Mouse (Mus musculus) forebrain, postnatal 0 days (tissue): ENCODE data around the gene Ptgfr. TPM values are rescaled to one million over a fixed set of nuclear protein-coding genes. Genes with fewer than 3 reads are reported as not detected.

ENCODE experiments used
- ATAC-seq: fragments of 200-750 bp; cut with Nextera tagmentation; 2 replicates; pipeline ENCODE4 v1.8.0; 2017; ENCODE audit warnings: mild to moderate bottlenecking, moderate library complexity
- DNase-seq: peaks from one replicate; pipeline ENCODE4 v3.0.0-alpha.2; 2015
- H3K27ac ChIP-seq: fragments of 300-500 bp; sonication (generic); 2 replicates; pipeline ENCODE4 v1.5.1; 2014; ENCODE audit warnings: low read depth, mild to moderate bottlenecking, antibody characterized with exemption, low read length, moderate library complexity, mixed read lengths
- H3K27me3 ChIP-seq: fragments of 300-500 bp; sonication (generic); 2 replicates; pipeline ENCODE4 v1.6.1; 2014; ENCODE audit warnings: mild to moderate bottlenecking, low read length, mixed read lengths; ENCODE audit not compliant: insufficient read depth
- H3K36me3 ChIP-seq: fragments of 300-500 bp; sonication (generic); 2 replicates; pipeline ENCODE4 v1.6.1; 2014; ENCODE audit warnings: mild to moderate bottlenecking, moderate library complexity; ENCODE audit not compliant: insufficient read depth
- H3K4me1 ChIP-seq: fragments of 300-500 bp; sonication (generic); 2 replicates; pipeline ENCODE4 v1.6.1; 2014; ENCODE audit warnings: antibody characterized with exemption; ENCODE audit not compliant: insufficient read depth
- H3K4me2 ChIP-seq: fragments of 300-500 bp; sonication (generic); 2 replicates; pipeline ENCODE4 v1.6.1; 2014; ENCODE audit warnings: low read depth, mild to moderate bottlenecking, moderate library complexity
- H3K4me3 ChIP-seq: fragments of 300-500 bp; sonication (generic); 2 replicates; pipeline ENCODE4 v1.5.1; 2014; ENCODE audit warnings: low read depth, low read length, mixed read lengths
- H3K9ac ChIP-seq: fragments of 300-500 bp; sonication (generic); 2 replicates; pipeline ENCODE4 v1.6.1; 2014; ENCODE audit warnings: mild to moderate bottlenecking
- H3K9me3 ChIP-seq: fragments of 300-500 bp; sonication (generic); 2 replicates; pipeline ENCODE4 v1.6.1; 2016; ENCODE audit warnings: low read length
- CTCF ChIP-seq: sonication (generic); IDR thresholded peaks from 2 replicates; pipeline ENCODE4 v1.5.1; 2016; ENCODE audit warnings: antibody characterized with exemption, control low read depth, low read depth
- WGBS: fragments of 180-500 bp; shearing (Covaris S2); extraction: QIAGEN DNeasy Blood & Tissue Kit; methylation state at CpG from one replicate; pipeline ENCODE4 v1.1.7; 2014; 5-methylcytosine and 5-hydroxymethylcytosine counted together
- polyA plus RNA-seq: library from polyadenylated mRNA; unstranded; fragments of >200 nt; fragmentation: Nextera tagmentation; extraction: Ambion mirVana; gene quantifications from 2 replicates; pipeline ENCODE4 v1.2.1, GENCODE M21; 2015
- total RNA-seq: library from RNA; depleted of rRNA; stranded (reverse); fragments of >200 nt; gene quantifications from 2 replicates; pipeline ENCODE4 v1.2.3, GENCODE M21; 2014; rRNA removed

Ptgfr gene
- total RNA-seq = 0.69 and 21.6 TPM in 2 replicates
- polyA plus RNA-seq = 1.0 and 1.1 TPM in 2 replicates

DNA sequence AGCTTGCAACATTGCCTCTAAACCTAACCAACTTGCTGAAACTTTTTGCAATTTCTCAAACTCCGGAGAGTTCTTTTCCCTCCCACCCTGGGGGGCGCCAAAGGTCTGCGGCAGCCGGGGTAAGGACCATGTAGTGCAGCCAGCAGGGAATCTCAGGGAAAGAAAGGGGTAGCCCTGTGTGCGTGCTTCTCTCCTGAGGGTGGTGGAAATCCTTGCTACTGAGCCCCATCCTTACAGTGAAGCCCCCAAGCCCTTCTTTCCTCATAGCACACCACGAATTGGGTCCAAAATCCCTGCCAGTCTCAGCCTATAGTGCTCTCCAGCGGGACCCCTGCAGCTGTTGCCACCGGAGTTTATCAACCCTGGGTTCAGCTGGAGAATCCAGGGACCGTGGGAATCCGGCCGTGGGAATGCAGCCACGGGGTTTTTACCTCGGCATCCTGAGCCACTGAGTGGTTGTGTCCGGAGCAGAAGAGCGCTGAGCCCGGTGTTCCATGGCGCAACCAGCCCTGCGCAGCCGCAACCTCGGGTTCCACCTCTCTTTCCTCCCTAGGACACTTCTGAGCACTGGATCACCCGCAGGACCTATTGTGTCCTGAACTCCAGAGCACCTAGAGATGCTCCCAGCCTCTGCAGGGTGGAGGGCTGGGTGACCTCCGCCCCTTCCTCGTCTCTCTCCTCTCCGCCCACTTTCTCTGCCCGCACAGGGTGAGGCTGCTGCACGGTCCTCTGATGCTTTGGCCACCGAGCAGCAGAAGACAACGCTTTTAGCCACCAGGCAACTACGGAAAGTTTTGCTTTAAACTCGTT is at the start of gene Ptgfr:
Gene Ptgfr, minus strand, starts transcription at position 760 of the 810 bp plus-strand sequence.
- H3K4me1 ChIP-seq = no peaks in the 10 kb centered on the region
- 4% methylated on average over 30 of the region's 30 CpGs for WGBS
- peak; percentile 67 for TF ChIP-seq CTCF
- DNase-seq = peak; percentile 45
- H3K4me3 ChIP-seq = peak within 1 kb of the TSS; percentile 47
- no peaks in the 10 kb centered on the region for H3K36me3 ChIP-seq
- H3K27me3 ChIP-seq = peaks cover 13% of the 10 kb centered on the region; the same call in 1 of the 2 replicates
- peak; percentile 86 for ATAC-seq
- peak within 1 kb of the TSS; percentile 43 for H3K9ac ChIP-seq
- no peaks in the 10 kb centered on the region for H3K9me3 ChIP-seq
- H3K27ac ChIP-seq = no peak within 1 kb of the TSS
- H3K4me2 ChIP-seq = peak within 1 kb of the TSS; percentile 91

DNA sequence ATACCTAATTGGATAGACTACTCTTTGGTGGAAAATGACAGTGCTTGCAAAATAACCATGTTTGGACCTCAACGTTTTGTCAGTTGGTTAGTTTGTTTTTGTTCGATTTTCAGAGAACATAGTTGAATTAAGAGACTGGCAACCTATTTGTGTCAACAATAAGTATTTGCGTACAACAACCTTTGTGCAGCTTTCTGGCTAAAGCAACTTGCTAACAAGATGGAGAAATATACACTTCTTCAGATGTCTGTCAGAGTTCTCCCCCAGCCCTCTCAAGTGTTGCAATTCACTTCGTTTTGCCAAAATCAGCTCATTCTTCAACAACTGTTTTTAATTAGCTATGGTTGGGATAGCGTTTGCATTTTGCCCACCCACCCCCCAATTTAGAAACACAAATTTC is 46.5 kb upstream of the Ptgfr start:
- Histone ChIP-seq H3K4me1 (no peaks in the 10 kb centered on the region), H3K9me3 (no peaks in the 10 kb centered on the region), H3K27ac (no peak overlapping the region), H3K36me3 (no peaks in the 10 kb centered on the region), H3K4me2 (no peak overlapping the region), H3K4me3 (no peak overlapping the region), H3K27me3 (no peaks in the 10 kb centered on the region), H3K9ac (no peak overlapping the region)
- WGBS = 56% methylated on average over 5 of the region's 5 CpGs
- no peak for ATAC-seq
- DNase-seq = no peak
- no peak for TF ChIP-seq CTCF

DNA sequence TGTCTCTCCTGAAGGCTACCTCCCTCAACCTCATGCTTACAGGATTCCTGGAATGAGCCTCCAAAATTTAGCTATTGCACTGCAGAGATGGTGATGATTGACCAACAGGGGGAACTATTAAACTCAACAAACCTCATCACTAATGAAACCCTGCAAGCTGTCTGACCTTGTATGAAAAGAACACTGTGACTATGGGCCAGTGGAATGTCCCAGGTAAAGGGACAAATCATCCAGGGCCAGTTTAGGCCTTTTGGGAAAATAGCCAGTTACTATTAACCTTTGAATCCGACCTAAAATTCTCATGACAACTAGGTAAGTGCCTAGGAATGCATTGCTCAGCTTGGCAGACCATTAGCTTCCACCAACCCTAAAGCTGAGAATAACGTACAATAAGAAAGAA is 42.6 kb upstream of the Ptgfr start:
- Histone ChIP-seq H3K9me3 (no peaks in the 10 kb centered on the region), H3K4me2 (no peak overlapping the region), H3K27ac (no peak overlapping the region), H3K36me3 (no peaks in the 10 kb centered on the region), H3K9ac (no peak overlapping the region), H3K27me3 (no peaks in the 10 kb centered on the region), H3K4me3 (no peak overlapping the region), H3K4me1 (no peaks in the 10 kb centered on the region)
- ATAC-seq (no peak), DNase-seq (no peak)
- WGBS = 80% methylated on average over 2 of the region's 2 CpGs
- TF ChIP-seq CTCF = no peak

DNA sequence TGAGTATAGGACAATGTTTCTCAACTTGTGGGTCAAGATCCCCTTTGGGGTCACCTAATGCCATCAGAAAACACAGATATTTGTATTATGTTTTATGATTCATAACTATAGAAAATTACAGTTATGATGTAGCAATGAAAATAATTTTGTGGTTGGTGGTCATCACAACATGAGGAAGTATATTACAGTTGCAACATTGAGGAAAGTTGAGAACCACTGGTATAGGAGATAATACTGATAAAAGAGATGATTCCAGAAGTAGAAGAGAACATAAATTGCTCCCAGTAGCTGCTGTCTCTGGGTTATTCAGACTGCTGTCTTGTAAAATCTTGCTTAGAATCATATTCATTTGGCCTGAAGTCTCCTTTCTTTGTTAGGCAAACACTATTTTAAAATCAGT is 31.5 kb upstream of the Ptgfr start:
- H3K9ac ChIP-seq = no peak overlapping the region
- H3K4me3 ChIP-seq = no peak overlapping the region
- no peaks in the 10 kb centered on the region for H3K36me3 ChIP-seq
- no peaks in the 10 kb centered on the region for H3K9me3 ChIP-seq
- ATAC-seq (no peak), DNase-seq (no peak)
- no peak for TF ChIP-seq CTCF
- no peak overlapping the region for H3K27ac ChIP-seq
- no peak overlapping the region for H3K4me2 ChIP-seq
- H3K27me3 ChIP-seq = no peaks in the 10 kb centered on the region
- no peaks in the 10 kb centered on the region for H3K4me1 ChIP-seq

DNA sequence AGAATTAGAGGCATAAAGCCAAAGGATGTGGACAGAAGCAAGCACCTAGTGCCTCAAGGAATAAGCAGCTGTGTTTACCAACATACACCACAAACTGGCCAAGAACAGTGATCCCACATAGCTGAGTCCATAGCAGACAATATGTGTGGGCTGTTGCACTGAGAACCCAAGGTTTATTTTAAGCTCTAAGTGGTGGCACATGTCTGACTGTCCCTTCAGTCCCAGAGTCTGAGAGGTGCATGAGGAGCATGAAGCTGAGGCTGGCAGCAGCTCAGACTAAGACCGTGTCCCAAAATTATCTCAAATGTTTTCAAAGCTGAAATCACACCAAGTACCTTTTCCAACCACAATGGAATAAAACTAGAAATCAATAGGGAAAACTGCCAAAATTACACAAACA is 13.9 kb upstream of the Ptgfr start:
- DNase-seq = no peak
- no peaks in the 10 kb centered on the region for H3K4me1 ChIP-seq
- H3K27me3 ChIP-seq = no peaks in the 10 kb centered on the region
- TF ChIP-seq CTCF = no peak
- H3K36me3 ChIP-seq = no peaks in the 10 kb centered on the region
- WGBS = 85% methylated on average over 1 of the region's 1 CpGs
- H3K9me3 ChIP-seq = no peaks in the 10 kb centered on the region
- no peak for ATAC-seq
- no peak overlapping the region for H3K27ac ChIP-seq
- no peak overlapping the region for H3K4me2 ChIP-seq
- H3K4me3 ChIP-seq = no peak overlapping the region
- no peak overlapping the region for H3K9ac ChIP-seq

DNA sequence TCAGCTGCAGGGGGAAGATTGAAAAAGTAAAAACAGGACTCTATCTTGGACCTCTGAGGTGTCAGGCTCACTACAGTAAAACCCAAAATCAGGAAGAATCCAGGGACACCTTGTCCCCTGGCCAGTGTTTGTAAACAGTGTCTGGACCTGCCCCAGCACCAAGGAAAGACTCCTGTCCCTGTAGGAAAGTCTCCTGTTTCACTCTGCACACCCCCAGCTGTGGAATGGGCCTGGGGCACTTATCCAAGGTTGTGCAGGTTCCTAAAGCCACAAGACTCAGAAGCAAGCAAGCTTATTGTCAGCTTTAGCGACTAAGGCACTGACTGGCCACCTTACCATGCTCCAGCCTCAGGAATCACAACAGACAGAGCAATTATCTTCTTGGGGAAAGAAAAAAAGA is 13.2 kb upstream of the Ptgfr start:
- no peak for ATAC-seq
- TF ChIP-seq CTCF = no peak
- no peaks in the 10 kb centered on the region for H3K27me3 ChIP-seq

DNA sequence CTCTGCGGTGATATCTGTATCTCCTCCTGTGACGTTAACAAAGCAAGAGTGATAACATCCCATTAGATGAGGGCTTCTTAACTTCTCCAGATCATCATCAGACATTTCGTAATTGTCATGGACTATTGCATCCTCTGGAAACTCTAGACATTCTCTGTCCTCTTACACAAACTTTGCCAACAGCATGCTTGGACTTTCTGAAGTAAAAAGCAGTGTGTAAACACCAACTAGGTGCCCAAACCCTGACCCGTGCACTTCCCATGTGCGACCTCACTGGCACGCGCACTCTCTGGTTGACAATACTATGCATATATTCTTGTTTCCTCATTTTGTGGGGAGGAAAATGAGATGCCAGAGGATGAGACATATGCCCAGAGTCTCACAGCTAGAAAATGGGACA is 8.9 kb upstream of the Ptgfr start:
- TF ChIP-seq CTCF = no peak
- no peaks in the 10 kb centered on the region for H3K4me1 ChIP-seq
- DNase-seq = no peak
- H3K4me3 ChIP-seq = no peak overlapping the region
- H3K27me3 ChIP-seq = no peaks in the 10 kb centered on the region
- ATAC-seq = no peak
- no peaks in the 10 kb centered on the region for H3K9me3 ChIP-seq
- no peak overlapping the region for H3K27ac ChIP-seq
- H3K9ac ChIP-seq = no peak overlapping the region
- WGBS = 94% methylated on average over 7 of the region's 7 CpGs
- H3K4me2 ChIP-seq = no peak overlapping the region
- no peaks in the 10 kb centered on the region for H3K36me3 ChIP-seq

More for the DNA sequence above, 13.2 kb upstream of the Ptgfr start:
- H3K27ac ChIP-seq = no peak overlapping the region
- no peak for DNase-seq
- 68% methylated on average over 1 of the region's 1 CpGs for WGBS
- H3K4me1 ChIP-seq = no peaks in the 10 kb centered on the region
- H3K9me3 ChIP-seq = no peaks in the 10 kb centered on the region
- H3K36me3 ChIP-seq = no peaks in the 10 kb centered on the region
- H3K4me2 ChIP-seq = no peak overlapping the region
- H3K9ac ChIP-seq = no peak overlapping the region
- H3K4me3 ChIP-seq = no peak overlapping the region
